Mouse (Mus musculus) limb, embryonic 14.5 days (tissue): ENCODE results near the gene Fgfr2. TPM values are rescaled to one million over a fixed set of nuclear protein-coding genes. Genes with fewer than 3 reads are reported as not detected.

ENCODE experiments used
- ATAC-seq: fragments of 200-750 bp; cut with Nextera tagmentation; 2 replicates; pipeline ENCODE4 v1.8.0; 2017; ENCODE audit warnings: low read depth, moderate number of reproducible peaks, moderate TSS enrichment; ENCODE audit not compliant: low FRiP score
- DNase-seq: peaks from one replicate; pipeline ENCODE4 v3.0.0-alpha.2; 2015; ENCODE audit warnings: low spot score
- H3K27ac ChIP-seq: fragments of 300-500 bp; sonication (generic); replicated peaks from 2 replicates; pipeline ENCODE4 v1.5.1; 2014; ENCODE audit warnings: low read depth, mild to moderate bottlenecking, low read length, moderate library complexity, mixed read lengths
- H3K27me3 ChIP-seq: fragments of 300-500 bp; sonication (generic); 2 replicates; pipeline ENCODE4 v1.6.1; 2014; ENCODE audit warnings: low read length, mixed read lengths; ENCODE audit not compliant: control insufficient read depth, insufficient read depth
- H3K36me3 ChIP-seq: fragments of 300-500 bp; sonication (generic); 2 replicates; pipeline ENCODE4 v1.6.1; 2014; ENCODE audit warnings: mild to moderate bottlenecking, low read length, moderate library complexity, mixed read lengths; ENCODE audit not compliant: control insufficient read depth, insufficient read depth
- H3K4me1 ChIP-seq: fragments of 300-500 bp; sonication (generic); 2 replicates; pipeline ENCODE4 v1.6.1; 2014; ENCODE audit warnings: antibody characterized with exemption, low read length, mixed read lengths; ENCODE audit not compliant: control insufficient read depth, insufficient read depth
- H3K4me2 ChIP-seq: fragments of 300-500 bp; sonication (generic); replicated peaks from 2 replicates; pipeline ENCODE4 v1.6.1; 2014; ENCODE audit warnings: low read depth, mild to moderate bottlenecking, low read length, moderate library complexity; ENCODE audit not compliant: severe bottlenecking
- H3K4me3 ChIP-seq: fragments of 300-500 bp; sonication (generic); replicated peaks from 2 replicates; pipeline ENCODE4 v1.5.1; 2014; ENCODE audit warnings: low read length
- H3K9ac ChIP-seq: fragments of 300-500 bp; sonication (generic); 2 replicates; pipeline ENCODE4 v1.6.1; 2014; ENCODE audit warnings: mild to moderate bottlenecking, low read depth, low read length, moderate library complexity; ENCODE audit not compliant: severe bottlenecking
- H3K9me3 ChIP-seq: fragments of 300-500 bp; sonication (generic); 2 replicates; pipeline ENCODE4 v1.6.1; 2016; ENCODE audit warnings: low read length; ENCODE audit not compliant: control insufficient read depth
- POLR2A ChIP-seq: fragments of 200-500 bp; IDR thresholded peaks from 2 replicates; pipeline ENCODE4 v1.8.0; 2012; ENCODE audit warnings: inconsistent platforms, mild to moderate bottlenecking, moderate library complexity, borderline replicate concordance; ENCODE audit not compliant: insufficient read depth, insufficient read length; ENCODE audit errors: extremely low read depth
- WGBS: fragments of 180-500 bp; shearing (Covaris S2); extraction: QIAGEN DNeasy Blood & Tissue Kit; methylation state at CpG from one replicate; pipeline ENCODE4 v1.1.7; 2014; 5-methylcytosine and 5-hydroxymethylcytosine counted together
- polyA plus RNA-seq, 2 experiments: library from polyadenylated mRNA; depleted of rRNA in 1 of 2; stranded (reverse) in 1 of 2; unstranded in 1 of 2; fragments of >200 nt; fragmentation: Nextera tagmentation in 1 of 2; extraction: Ambion mirVana in 1 of 2; gene quantifications; 2 replicates each; pipeline versions ENCODE4 v1.2.1 to v1.2.3; 2012 to 2014

Gene Fgfr2
- polyA plus RNA-seq, 2 experiments: 131 to 133 TPM

DNA sequence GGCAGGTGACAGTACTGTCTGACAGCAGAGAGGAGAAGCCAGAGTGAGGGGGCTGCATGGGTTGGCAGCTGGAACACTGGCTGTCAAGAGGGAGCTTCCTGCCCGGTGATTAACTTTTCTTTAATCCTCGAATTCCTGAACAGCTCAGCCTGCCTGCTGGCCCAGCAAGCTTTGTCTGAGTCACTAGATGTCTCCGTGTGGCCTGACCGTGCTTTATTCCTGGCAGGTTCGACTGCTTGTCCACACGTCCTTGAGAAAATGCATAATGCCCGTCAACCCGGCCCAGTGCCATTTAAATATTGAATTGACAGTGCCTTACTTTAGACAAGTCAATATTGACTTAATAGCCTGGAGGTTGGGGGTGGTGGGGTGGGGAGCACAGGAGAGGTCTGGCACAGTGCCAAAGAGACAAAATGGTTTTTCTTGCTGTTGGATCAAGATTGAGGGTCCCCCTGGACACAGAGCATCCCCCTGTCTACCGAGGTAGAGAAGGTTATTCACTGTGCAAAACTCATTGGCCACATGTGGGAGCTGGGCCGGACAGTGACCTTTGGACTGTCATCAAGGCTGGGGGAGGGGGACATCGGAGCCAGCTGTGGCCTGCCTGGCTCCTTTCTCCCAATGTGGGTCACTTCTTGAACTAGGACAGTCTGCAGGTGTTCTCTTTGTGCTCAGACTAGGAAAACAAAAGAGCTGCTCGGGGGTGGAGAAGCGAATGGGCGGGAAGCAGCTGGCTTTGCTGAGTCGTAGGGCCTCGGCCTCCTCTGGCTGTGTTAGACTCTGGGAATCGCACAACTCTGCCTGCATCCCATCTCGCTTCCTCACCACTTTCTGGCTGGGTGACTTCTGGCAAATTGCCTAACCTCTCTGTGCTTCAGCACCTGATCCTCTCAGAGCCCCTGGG, 2287.9 kb downstream of the Fgfr2 start:
- no peak overlapping the region for H3K27ac ChIP-seq
- no peak for TF ChIP-seq POLR2A
- H3K9me3 ChIP-seq: no peaks in the 10 kb centered on the region
- peaks cover 5% of the 10 kb centered on the region; the same call in 1 of the 2 replicates for H3K4me1 ChIP-seq
- 34% methylated on average over 18 of the region's 18 CpGs for WGBS
- H3K27me3 ChIP-seq: no peaks in the 10 kb centered on the region
- no peak overlapping the region for H3K9ac ChIP-seq
- H3K4me3 ChIP-seq: no peak overlapping the region
- DNase-seq: peak; percentile 45
- no peak for ATAC-seq
- H3K36me3 ChIP-seq: no peaks in the 10 kb centered on the region
- H3K4me2 ChIP-seq: no peak overlapping the region

DNA sequence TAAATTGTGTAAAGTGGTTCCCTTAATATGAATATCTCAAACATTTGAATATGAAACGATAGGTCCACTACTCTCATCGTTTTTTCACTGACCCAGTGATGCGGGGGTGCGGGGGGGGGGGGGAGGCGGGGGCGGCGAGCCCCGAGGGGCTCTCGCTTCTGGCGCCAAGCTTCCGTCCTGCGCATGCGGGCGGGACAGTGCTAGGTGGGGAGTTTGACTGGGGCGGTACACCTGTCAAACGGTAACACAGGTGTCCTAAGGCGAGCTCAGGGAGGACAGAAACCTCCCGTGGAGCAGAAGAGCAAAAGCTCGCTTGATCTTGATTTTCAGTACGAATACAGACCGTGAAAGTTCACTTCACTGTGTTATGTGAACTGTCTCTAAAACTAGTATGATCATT, 2288.9 kb downstream of the Fgfr2 start:
- Histone ChIP-seq H3K27me3 (no peaks in the 10 kb centered on the region), H3K36me3 (no peaks in the 10 kb centered on the region), H3K9ac (no peak overlapping the region), H3K4me1 (peaks cover 5% of the 10 kb centered on the region; the same call in 1 of the 2 replicates), H3K4me3 (no peak overlapping the region), H3K4me2 (no peak overlapping the region), H3K9me3 (no peaks in the 10 kb centered on the region), H3K27ac (no peak overlapping the region)
- TF ChIP-seq POLR2A: no peak
- 29% methylated on average over 21 of the region's 21 CpGs for WGBS
- peak; percentile 97 for ATAC-seq
- DNase-seq: peak; percentile 87

DNA sequence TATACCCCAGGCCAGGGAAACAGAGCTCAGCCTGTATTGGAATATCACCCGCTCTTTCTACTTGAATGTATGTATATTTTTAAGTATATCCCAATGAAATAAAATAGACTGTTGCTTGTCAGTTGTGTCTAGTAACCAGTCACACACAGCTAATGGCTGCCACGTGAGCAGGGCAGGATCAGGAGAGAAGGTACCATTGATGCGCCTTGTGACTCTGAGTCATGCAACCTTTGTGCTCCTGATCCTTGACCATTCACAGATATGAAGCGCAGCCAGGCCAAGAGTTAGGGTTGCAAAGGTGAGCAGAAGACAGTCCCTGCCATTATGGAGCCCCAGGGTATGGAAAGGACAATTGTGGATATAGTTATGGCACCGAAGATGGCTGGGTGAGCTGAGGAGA, 2291.6 kb downstream of the Fgfr2 start:
- Histone ChIP-seq H3K27me3 (no peaks in the 10 kb centered on the region), H3K9me3 (no peaks in the 10 kb centered on the region), H3K4me2 (no peak overlapping the region), H3K36me3 (no peaks in the 10 kb centered on the region), H3K27ac (no peak overlapping the region), H3K4me3 (no peak overlapping the region), H3K9ac (no peak overlapping the region), H3K4me1 (peaks cover 5% of the 10 kb centered on the region; the same call in 1 of the 2 replicates)
- DNase-seq (no peak), ATAC-seq (no peak)
- TF ChIP-seq POLR2A: no peak
- 92% methylated on average over 5 of the region's 5 CpGs for WGBS

- no peaks in the 10 kb centered on the region for H3K36me3 ChIP-seq
- H3K27ac ChIP-seq: no peak overlapping the region
- H3K9ac ChIP-seq: no peak overlapping the region
- H3K4me2 ChIP-seq: no peak overlapping the region
- no peak for TF ChIP-seq POLR2A
- ATAC-seq (no peak), DNase-seq (no peak)
- no peak overlapping the region for H3K4me3 ChIP-seq
- WGBS: 83% methylated on average over 10 of the region's 10 CpGs
- no peaks in the 10 kb centered on the region for H3K9me3 ChIP-seq
- no peaks in the 10 kb centered on the region for H3K4me1 ChIP-seq
- no peaks in the 10 kb centered on the region for H3K27me3 ChIP-seq
Measured at GRCm38 (mm10) chr7:130828475-130828874, 2294.7 kb downstream of the Fgfr2 start.

GRCm38 (mm10) chr7:130827844-130828403, 2295.2 kb downstream of the Fgfr2 start:
- Histone ChIP-seq H3K27ac (no peak overlapping the region), H3K4me1 (no peaks in the 10 kb centered on the region), H3K9ac (no peak overlapping the region), H3K9me3 (no peaks in the 10 kb centered on the region), H3K27me3 (no peaks in the 10 kb centered on the region), H3K4me2 (no peak overlapping the region), H3K36me3 (no peaks in the 10 kb centered on the region), H3K4me3 (no peak overlapping the region)
- 89% methylated on average over 9 of the region's 9 CpGs for WGBS
- TF ChIP-seq POLR2A: no peak
- no peak for DNase-seq
- ATAC-seq: no peak
